Mouse (Mus musculus): ENCODE data around the gene Pex7.
A peak's percentile ranks its signal among the peaks of the same experiment; 100 is the strongest.
"Not testable (repeated sequence)": the region's sequence is repeated elsewhere in the genome, so short reads cannot be mapped to it uniquely, and the experiment has no call there.

Pex7 gene

DNA sequence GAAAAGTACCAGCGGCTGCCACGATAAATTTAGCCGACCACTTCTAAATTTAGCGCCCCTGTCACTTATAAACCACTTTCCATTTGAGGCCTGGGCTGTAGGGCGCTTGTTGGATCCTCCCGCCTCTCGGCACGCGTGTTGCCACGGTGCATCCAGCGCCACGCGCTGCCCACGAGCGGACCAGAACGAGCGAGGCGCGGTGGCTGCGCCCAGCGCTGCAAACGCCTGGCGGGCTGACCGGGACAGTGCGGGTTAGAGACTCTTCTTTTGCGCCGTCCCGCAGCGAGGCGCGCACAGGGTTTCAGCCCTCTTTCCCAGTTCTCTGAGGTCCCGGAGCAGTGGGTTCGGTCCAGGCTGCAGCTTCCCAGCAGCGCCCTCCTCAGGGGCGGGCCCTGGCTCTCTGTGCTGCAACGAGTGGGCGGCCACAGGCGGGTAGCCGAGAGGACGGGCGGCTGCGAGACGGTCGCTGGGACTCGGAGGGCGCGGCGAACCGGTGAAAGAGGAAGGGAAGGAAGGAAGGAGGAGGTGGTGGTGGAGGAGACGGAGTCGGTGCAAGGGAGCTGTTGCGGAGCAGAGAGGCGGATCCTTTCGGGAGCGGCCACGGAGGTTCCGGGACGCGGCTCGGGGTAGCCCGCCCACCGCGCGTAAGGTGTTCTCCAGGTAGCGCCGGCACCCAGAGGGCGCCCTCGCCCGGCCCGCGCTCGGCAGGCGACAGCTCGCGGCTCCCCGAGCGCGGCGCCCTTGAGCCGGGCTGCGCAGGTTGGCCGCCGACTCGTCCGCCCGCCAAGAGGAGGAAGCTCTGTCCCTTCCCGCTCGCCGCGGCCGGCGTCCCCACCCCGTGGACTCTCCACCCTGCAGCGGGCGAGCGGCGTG is 26.3 kb upstream of the Pex7 start:
- peak; percentile 83 for DNase-seq

DNA sequence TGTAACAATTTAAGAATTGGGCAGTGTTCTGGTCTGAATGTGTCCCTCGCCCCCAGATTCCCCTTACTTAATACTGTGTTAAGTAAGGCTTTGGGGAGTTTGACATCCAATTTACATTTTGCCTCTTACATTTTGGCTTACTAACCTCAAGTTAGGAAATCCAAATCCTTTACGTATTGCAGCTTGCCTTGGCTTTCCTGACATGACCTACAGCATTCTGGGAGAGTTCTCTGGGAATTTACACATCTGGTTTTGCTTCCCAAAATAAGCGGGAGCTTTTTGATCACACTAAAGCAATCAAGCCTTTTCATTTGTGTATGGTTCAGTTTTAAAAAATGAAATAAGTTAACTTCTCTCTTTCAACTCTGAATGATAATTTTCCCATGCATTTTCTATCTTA is 25.5 kb upstream of the Pex7 start:
- DNase-seq: no peak

GRCm38 (mm10) chr10:19928205-19928604 is 20.7 kb upstream of the Pex7 start:
- no peak for DNase-seq

DNA sequence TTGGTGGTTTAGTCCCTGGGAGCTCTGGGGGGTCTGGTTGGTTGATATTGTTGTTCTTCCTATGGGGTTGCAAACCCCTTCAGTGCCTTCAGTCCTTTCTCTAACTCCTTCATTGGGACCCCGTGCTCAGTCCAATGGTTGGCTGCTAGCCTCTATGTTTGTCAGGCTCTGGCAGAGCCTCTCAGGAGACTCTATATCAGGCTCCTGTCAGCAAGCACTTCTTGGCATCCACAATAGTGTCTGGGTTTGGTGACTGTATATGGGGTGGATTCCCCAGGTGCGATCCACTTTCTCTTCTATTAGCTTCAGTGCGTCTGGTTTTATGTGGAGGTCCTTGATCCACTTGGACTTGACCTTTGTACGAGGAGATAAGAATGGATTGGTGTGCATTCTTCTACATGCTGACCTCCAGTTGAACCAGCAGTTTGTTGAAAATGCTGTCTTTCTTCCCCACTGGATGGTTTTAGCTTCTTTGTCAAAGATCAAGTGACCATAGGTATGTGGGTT is 19.0 kb upstream of the Pex7 start:
- DNase-seq: not testable (repeated sequence)

DNA sequence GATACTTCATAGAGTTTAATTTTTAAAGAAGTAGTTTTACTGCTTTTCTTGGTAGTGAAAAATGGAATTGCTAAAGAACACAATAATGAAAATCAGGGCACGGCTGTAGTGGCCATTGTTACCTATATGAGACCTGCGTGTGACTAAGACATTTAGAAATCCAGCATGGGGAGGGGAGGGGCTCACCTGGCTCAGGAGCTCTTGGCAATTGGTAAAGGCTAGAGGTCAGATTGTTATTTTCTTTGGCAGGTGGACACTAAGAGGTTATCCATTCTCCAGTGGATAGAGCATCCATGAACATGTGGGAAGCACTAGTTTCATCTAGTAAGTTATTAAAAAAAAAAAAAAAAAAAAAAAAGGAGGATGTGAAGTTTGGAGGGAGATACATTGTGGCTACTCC is 16.8 kb upstream of the Pex7 start:
- DNase-seq: no peak

DNA sequence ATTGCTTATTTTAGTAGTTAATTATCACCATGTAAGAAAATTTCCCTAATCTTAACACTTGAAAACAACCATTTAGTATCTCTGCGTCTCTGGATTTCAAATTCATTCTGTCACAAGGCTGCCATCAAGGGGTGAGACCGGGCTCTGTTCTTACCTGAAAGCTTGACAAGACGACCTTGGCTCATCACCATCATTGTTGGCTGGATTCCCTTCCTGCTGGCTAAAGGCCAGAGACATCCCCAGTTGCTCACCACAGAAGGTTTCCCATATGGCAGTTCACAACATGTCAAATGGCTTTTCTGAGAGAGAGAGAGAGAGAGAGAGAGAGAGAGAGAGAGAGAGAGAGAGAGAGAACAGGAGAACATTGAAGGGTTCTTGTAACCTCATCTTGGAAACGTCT is 14.9 kb upstream of the Pex7 start:
- no peak for DNase-seq

GRCm38 (mm10) chr10:19915301-19915700 is 7.8 kb upstream of the Pex7 start:
- DNase-seq: peak; percentile 78

DNA sequence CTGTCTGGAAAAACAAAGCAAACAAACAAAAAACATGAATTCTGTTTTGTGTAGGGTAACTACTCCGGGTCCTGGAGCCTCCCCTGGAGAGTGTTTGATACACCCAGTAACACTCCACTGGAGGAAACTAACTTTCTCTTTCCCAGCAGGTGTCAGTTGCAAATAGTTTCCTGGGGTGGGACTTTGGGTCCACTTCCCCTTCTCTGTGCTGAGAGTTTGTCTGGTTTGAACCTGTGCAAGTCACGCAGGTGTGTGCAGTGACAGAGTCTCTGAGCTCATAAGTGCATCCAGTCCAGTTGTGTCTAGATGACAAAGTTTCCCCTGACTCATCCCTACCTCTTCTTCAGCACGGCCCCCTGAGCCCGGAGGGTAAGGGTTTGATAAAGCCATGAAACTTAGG is 6.3 kb upstream of the Pex7 start:
- DNase-seq: no peak

GRCm38 (mm10) chr10:19911583-19911982 is 4.1 kb upstream of the Pex7 start:
- DNase-seq: no peak

DNA sequence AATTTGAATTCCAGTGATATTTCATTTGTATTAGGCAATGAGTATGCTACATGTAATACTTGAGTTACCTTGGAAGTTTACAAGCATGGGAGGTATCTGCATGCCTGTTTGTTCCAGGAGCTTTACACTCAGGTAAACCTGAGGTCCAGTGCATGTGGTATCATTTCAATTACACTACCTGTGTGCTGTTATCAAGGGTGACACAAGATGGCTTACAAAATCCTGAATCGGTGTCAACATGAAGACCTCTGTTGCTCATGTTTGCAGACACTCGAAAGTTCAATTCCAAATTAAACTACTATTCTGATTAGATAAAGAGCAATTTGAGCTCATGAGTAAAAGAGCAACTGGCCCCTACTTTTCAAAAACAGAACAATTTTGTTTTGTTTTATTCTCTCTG is 3.0 kb upstream of the Pex7 start:
- DNase-seq: no peak

GRCm38 (mm10) chr10:19908076-19908475 is 587 bp upstream of the Pex7 start:
- no peak for DNase-seq

- peak; percentile 89 for DNase-seq
Measured at GRCm38 (mm10) chr10:19904077-19904820, 3.2 kb downstream of the Pex7 start.

DNA sequence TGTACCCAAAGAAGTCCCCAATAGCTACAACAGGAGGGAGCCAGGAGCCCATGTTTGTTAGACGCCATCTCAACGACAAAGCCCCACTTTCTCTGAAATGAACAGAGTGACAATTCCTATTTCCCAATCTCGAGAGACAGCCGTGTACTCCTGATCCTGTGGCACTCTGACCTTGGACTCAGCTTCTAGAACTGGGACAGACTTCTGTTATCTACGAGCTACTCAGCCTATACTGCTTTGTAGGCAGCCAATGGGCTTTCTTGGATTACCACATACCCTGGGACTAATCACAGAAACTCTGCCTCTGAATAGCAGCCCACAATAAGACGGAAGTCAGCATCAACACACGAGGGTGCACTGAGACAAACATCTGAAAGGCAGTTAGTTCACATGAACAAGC is 5.5 kb downstream of the Pex7 start:
- DNase-seq: no peak

- DNase-seq: no peak
Measured at GRCm38 (mm10) chr10:19900191-19900590, 7.3 kb downstream of the Pex7 start.

GRCm38 (mm10) chr10:19893976-19894375 is 13.5 kb downstream of the Pex7 start:
- DNase-seq: peak; percentile 39

- no peak for DNase-seq
Measured at GRCm38 (mm10) chr10:19893146-19893545, 14.3 kb downstream of the Pex7 start.

- DNase-seq: no peak
Measured at GRCm38 (mm10) chr10:19891686-19892085, 15.8 kb downstream of the Pex7 start.

DNA sequence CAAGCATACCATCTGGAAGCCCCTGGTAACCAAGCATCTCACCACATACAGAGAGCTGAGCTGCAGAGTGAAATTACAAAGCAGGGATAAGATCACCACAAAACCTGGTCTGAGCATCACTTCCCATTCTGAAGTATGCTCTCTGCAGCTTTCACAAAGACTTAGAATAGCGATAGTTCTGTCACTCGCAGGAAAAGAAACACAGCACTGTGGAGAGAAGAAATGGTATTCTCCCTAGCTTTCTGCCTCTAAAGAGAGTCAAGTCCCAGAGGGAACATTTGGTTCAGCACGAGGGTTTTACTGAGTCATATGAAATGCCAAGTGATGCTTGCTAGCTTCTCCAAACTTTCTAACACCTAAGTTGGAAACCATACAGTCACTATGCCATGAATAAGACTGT is 17.6 kb downstream of the Pex7 start:
- DNase-seq: no peak

- no peak for DNase-seq
Measured at GRCm38 (mm10) chr10:19886249-19886648, 21.2 kb downstream of the Pex7 start.

DNA sequence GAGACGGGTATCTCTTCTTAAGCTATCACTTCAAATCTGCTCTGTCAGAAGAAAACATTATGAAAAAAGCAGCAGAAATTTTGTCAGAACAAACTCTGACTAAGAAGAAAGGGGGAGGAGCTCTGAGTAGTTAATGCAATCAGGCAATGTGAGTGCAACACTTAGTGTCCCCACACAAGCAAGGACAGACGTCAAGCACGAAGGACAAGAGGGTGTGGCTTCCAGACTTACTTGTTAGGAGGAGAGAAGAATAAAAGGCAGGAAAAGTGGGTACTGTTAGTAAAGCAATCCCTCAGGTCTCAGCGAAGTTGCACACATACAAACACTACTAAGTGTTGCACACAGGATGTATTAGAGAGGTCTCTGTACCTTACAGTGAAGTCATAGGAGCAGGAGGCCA is 23.1 kb downstream of the Pex7 start:
- no peak for DNase-seq

- no peak for DNase-seq
Measured at GRCm38 (mm10) chr10:19880437-19880836, 27.1 kb downstream of the Pex7 start.

- no peak for DNase-seq
Measured at GRCm38 (mm10) chr10:19879161-19879560, 28.3 kb downstream of the Pex7 start.

DNA sequence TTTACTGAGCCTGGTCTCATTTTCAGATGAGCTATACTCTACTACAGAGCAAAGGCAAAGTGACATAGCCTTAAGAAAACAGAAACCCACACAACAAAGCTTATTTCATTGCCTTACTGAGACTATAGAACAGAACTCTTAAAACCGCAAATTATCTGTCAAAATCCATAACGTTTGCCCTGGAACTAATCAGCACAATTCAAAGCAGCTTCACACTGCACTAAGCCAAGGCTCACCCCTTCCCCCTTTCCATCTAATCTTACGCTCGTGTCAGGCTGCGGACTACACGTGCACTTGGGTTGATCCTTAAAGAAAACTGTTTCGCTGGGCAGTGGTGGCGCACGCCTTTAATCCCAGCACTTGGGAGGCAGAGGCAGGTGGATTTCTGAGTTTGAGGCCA is 29.8 kb downstream of the Pex7 start:
- DNase-seq: no peak

GRCm38 (mm10) chr10:19877257-19877656 is 30.2 kb downstream of the Pex7 start:
- DNase-seq: no peak
